Mouse (Mus musculus) heart, adult 2 months (tissue): ENCODE data around the gene Map3k12. TPM values are rescaled to one million over a fixed set of nuclear protein-coding genes. Genes with fewer than 3 reads are reported as not detected.

Experiments used
- DNase-seq, 2 experiments: peaks; one replicate each; pipeline ENCODE4 v3.0.0; 2021
- H3K27ac ChIP-seq: fragments of 200-600 bp; 2 replicates; pipeline ENCODE4 v1.8.1; 2022
- H3K27me3 ChIP-seq: fragments of 200-500 bp; 2 replicates; pipeline ENCODE4 v1.6.1; 2012; ENCODE audit warnings: mild to moderate bottlenecking, low read length, inconsistent platforms, mixed read lengths; ENCODE audit not compliant: control insufficient read depth, insufficient read depth
- H3K36me3 ChIP-seq: fragments of 200-500 bp; 2 replicates; pipeline ENCODE4 v1.6.1; 2012; ENCODE audit warnings: low read length, inconsistent platforms; ENCODE audit not compliant: control insufficient read depth, insufficient read depth
- H3K4me1 ChIP-seq: fragments of 200-500 bp; 2 replicates; pipeline ENCODE4 v1.6.1; 2011; ENCODE audit warnings: low read length; ENCODE audit not compliant: control insufficient read depth, insufficient read depth
- H3K4me3 ChIP-seq: fragments of 200-600 bp; 2 replicates; pipeline ENCODE4 v1.8.1; 2022
- H3K79me2 ChIP-seq: fragments of 200-500 bp; replicated peaks from 2 replicates; pipeline ENCODE4 v1.6.1; 2012; ENCODE audit warnings: mild to moderate bottlenecking, inconsistent platforms, low read length, moderate library complexity, mixed read lengths; ENCODE audit not compliant: control insufficient read depth, insufficient read depth
- H3K9ac ChIP-seq: fragments of 200-500 bp; 2 replicates; pipeline ENCODE4 v1.6.1; 2012; ENCODE audit warnings: low read depth, mild to moderate bottlenecking, control low read depth, inconsistent platforms, low read length, mixed read lengths
- CTCF ChIP-seq: fragments of 200-600 bp; IDR thresholded peaks from 2 replicates; pipeline ENCODE4 v1.8.1; 2022; ENCODE audit warnings: antibody characterized with exemption, mild to moderate bottlenecking, moderate library complexity
- EP300 ChIP-seq: fragments of 200-500 bp; IDR thresholded peaks from 2 replicates; pipeline ENCODE4 v1.6.1; 2011; ENCODE audit warnings: low read depth, low read length, control low read depth; ENCODE audit not compliant: insufficient read depth
- POLR2A ChIP-seq: fragments of 200-500 bp; IDR thresholded peaks from 2 replicates; pipeline ENCODE4 v1.6.1; 2011; ENCODE audit warnings: mild to moderate bottlenecking, low read depth, low read length, control low read depth; ENCODE audit not compliant: insufficient read depth
- WGBS: fragments of 180-500 bp; shearing (Covaris S2); methylation state at CpG from one replicate; pipeline ENCODE4 v1.1.7; 2018; 5-methylcytosine and 5-hydroxymethylcytosine counted together
- intact Hi-C: fragments of 180-260 bp; cut with DNase I; formaldehyde crosslinking; loops from one replicate; pipeline ENCODE4 v1.15.1; 2025
- polyA plus RNA-seq: library from polyadenylated mRNA; depleted of rRNA; stranded (reverse); fragments of >200 nt; gene quantifications from 2 replicates; pipeline ENCODE4 v1.2.3, GENCODE M21; 2012
- total RNA-seq, 2 experiments: library from RNA; stranded (reverse); gene quantifications; 2 replicates each; pipeline ENCODE4 v1.2.3; 2021

Gene Map3k12
- total and polyA plus RNA-seq, 3 experiments: 2.1 to 4.1 (median 2.4) TPM

GRCm38 (mm10) chr15:102508336-102508735, 8.5 kb downstream of the Map3k12 start:
- intact Hi-C loops: no loop called here
- H3K4me1 ChIP-seq: no peaks in the 10 kb centered on the region; the same call in 1 of the 2 replicates
- DNase-seq: no peak

GRCm38 (mm10) chr15:102507561-102507960, 9.3 kb downstream of the Map3k12 start:
- H3K4me1 ChIP-seq: no peaks in the 10 kb centered on the region; the same call in 1 of the 2 replicates
- intact Hi-C loops: no loop called here

More at GRCm38 (mm10) chr15:102508336-102508735, 8.5 kb downstream of the Map3k12 start:
- Histone ChIP-seq H3K36me3 (no peaks in the 10 kb centered on the region), H3K27me3 (no peaks in the 10 kb centered on the region), H3K27ac (no peak overlapping the region), H3K79me2 (no peaks in the 10 kb centered on the region), H3K4me3 (no peak overlapping the region), H3K9ac (no peak overlapping the region)
- TF ChIP-seq CTCF (no peak), EP300 (no peak), POLR2A (no peak)
- WGBS: 76% methylated on average over 3 of the region's 3 CpGs

GRCm38 (mm10) chr15:102506864-102507263, 10.0 kb downstream of the Map3k12 start:
- DNase-seq: no peak
- intact Hi-C loops: no loop called here
- H3K79me2 ChIP-seq: no peaks in the 10 kb centered on the region
- H3K36me3 ChIP-seq: no peaks in the 10 kb centered on the region
- TF ChIP-seq POLR2A: no peak
- TF ChIP-seq CTCF: no peak
- TF ChIP-seq EP300: no peak
- 97% methylated on average over 1 of the region's 1 CpGs for WGBS
- H3K27me3 ChIP-seq: no peaks in the 10 kb centered on the region
- no peak overlapping the region for H3K27ac ChIP-seq
- no peak overlapping the region for H3K4me3 ChIP-seq
- no peak overlapping the region for H3K9ac ChIP-seq
- no peaks in the 10 kb centered on the region; the same call in 1 of the 2 replicates for H3K4me1 ChIP-seq

More at GRCm38 (mm10) chr15:102507561-102507960, 9.3 kb downstream of the Map3k12 start:
- DNase-seq: no peak
- Histone ChIP-seq H3K9ac (no peak overlapping the region), H3K4me3 (no peak overlapping the region), H3K79me2 (no peaks in the 10 kb centered on the region), H3K36me3 (no peaks in the 10 kb centered on the region), H3K27ac (no peak overlapping the region), H3K27me3 (no peaks in the 10 kb centered on the region)
- TF ChIP-seq POLR2A: no peak
- TF ChIP-seq EP300: no peak
- TF ChIP-seq CTCF: no peak

DNA sequence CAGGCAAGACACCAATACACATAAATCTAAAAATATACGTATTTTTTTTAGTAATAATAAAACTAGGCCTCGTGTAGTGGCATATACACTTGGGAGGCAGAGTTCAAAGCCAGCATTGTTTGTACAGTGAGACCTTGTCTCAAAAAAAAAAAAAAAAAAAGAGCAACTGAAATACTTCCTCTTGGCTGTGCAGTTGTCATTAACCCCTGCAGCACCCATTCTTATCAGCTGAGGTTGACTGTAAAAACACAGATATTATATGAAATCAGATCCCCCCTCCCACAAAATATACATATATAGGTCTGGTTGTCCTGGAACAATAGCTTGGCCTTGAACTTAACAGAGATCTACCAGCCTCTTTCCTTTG, 10.4 kb downstream of the Map3k12 start:
- Histone ChIP-seq H3K9ac (no peak overlapping the region), H3K4me3 (no peak overlapping the region), H3K4me1 (no peaks in the 10 kb centered on the region; the same call in 1 of the 2 replicates), H3K36me3 (no peaks in the 10 kb centered on the region), H3K79me2 (no peaks in the 10 kb centered on the region), H3K27ac (no peak overlapping the region), H3K27me3 (no peaks in the 10 kb centered on the region)
- DNase-seq: no peak
- TF ChIP-seq EP300 (no peak), POLR2A (no peak), CTCF (no peak)
- WGBS: 29% methylated on average over 2 of the region's 2 CpGs
- intact Hi-C loops: no loop called here

DNA sequence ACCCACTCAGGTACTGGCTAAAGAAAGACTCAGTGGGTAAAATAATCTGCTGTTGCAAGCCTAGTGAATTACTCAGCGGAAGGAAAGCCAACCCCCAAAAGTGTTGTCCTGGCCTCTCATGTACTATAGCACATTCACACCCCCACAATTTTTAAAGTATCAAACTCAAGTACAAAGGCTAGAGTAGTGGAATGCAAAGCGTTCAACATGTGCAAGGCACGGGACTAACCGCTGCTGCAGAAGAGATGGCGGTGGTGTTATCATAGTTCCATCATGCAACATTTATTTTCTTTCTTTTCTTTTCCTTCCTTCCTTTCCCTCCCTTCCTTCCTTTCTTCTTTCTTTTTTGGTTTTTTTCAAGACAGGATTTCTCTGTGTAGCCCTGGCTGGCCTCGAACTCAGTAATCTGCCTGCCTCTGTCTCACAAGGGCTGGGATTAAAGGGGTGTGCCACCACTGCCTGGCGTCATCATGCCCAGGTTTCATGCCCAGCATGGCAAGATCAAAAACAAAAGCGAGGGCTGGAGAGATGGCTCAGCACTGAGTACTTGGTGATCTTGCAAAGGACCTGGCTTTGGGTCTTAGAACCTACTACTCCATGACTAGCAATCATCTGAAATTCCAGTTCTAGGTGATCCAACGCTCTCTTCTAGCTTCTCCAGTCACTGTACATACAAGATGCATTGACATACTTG, 10.9 kb downstream of the Map3k12 start:
- intact Hi-C loops: no loop called here
- Histone ChIP-seq H3K36me3 (no peaks in the 10 kb centered on the region), H3K27me3 (no peaks in the 10 kb centered on the region), H3K27ac (no peak overlapping the region), H3K9ac (no peak overlapping the region), H3K4me3 (no peak overlapping the region), H3K79me2 (no peaks in the 10 kb centered on the region), H3K4me1 (no peaks in the 10 kb centered on the region; the same call in 1 of the 2 replicates)
- no peak for DNase-seq
- WGBS: 55% methylated on average over 9 of the region's 9 CpGs
- no peak for TF ChIP-seq POLR2A

DNA sequence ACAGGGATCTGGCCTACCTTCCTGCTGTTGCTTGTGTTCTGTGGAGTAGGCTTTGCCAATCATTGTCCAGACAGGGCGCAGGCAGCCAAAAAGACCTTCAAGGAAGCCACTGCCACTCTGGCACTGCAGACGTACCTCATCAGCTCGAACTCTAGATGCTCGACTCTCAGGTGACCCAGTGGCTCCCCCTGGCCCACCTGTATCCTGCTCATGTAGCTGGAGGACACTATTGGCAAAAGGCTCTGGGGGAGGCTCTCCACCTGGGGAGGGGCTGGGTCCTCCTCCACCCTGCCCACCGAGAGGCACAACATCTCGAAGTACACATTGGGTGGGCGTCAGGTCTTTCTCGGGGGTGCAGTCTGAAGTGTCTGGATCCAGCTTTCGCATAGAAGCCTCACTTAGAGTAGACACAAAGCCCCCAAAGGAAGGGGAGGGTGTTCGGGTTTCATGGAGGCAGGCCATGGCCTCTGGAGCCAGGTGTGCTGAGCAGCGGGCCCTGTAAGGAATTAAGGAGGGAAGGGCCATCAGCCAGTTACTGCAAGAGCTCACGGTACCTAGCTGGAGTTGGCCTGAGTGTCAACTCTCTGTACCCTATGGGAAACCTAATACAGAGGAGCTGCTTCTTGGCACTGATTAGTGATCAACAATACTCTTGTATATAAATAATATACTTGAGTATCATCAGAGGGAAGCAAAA, 11.6 kb downstream of the Map3k12 start:
- no peaks in the 10 kb centered on the region for H3K79me2 ChIP-seq
- H3K27me3 ChIP-seq: no peaks in the 10 kb centered on the region
- TF ChIP-seq EP300 (no peak), CTCF (no peak), POLR2A (no peak)
- H3K36me3 ChIP-seq: no peaks in the 10 kb centered on the region
- no peaks in the 10 kb centered on the region; the same call in 1 of the 2 replicates for H3K4me1 ChIP-seq
- 60% methylated on average over 12 of the region's 12 CpGs for WGBS
- DNase-seq: no peak
- H3K4me3 ChIP-seq: no peak overlapping the region
- no peak overlapping the region for H3K9ac ChIP-seq
- no peak overlapping the region for H3K27ac ChIP-seq
- intact Hi-C loops: no loop called here
